Mouse (Mus musculus): ENCODE data around the gene Zscan5b. TPM values are rescaled to one million over a fixed set of nuclear protein-coding genes. Genes with fewer than 3 reads are reported as not detected.

The Zscan5b gene
- not detected in 2 replicates for polyA plus RNA-seq (2015; fragmentation: Nextera tagmentation; extraction: Ambion mirVana)

GRCm38 (mm10) chr7:6221978-6222377, at the start of gene Zscan5b:
TSS of gene Zscan5b (plus strand) at chr7:6222278.

GRCm38 (mm10) chr7:6196790-6197189, 25.3 kb upstream of the Zscan5b start, which contains the start of gene Galp:
TSS of gene Galp (plus strand) at chr7:6197090.

GRCm38 (mm10) chr7:6252410-6252809, 30.3 kb downstream of the Zscan5b start, which contains the start of gene Epp13:
TSS of gene Epp13 (plus strand) at chr7:6252710.

GRCm38 (mm10) chr7:6285842-6286705, 64.0 kb downstream of the Zscan5b start, which contains the start of gene Zfp667:
TSS of gene Zfp667 (plus strand) at chr7:6286579.

Other genes starting within 250 kb of the Zscan5b start
- not detected in 2 replicates for gene Vmn1r65, start 211.3 kb upstream of the Zscan5b start, polyA plus RNA-seq (2015; fragmentation: Nextera tagmentation; extraction: Ambion mirVana)
- not detected in 2 replicates for gene Nlrp4c, start 177.1 kb upstream of the Zscan5b start, polyA plus RNA-seq (2015; fragmentation: Nextera tagmentation; extraction: Ambion mirVana)
- gene Zfp787, start 66.3 kb upstream of the Zscan5b start, polyA plus RNA-seq (2015; fragmentation: Nextera tagmentation; extraction: Ambion mirVana): 26.7 and 27.5 TPM in 2 replicates
- gene Zfp444, start 50.1 kb upstream of the Zscan5b start, polyA plus RNA-seq (2015; fragmentation: Nextera tagmentation; extraction: Ambion mirVana): 17.3 and 19.8 TPM in 2 replicates
- not detected in 2 replicates for gene Galp, start 25.2 kb upstream of the Zscan5b start, polyA plus RNA-seq (2015; fragmentation: Nextera tagmentation; extraction: Ambion mirVana)
- not detected in 2 replicates for gene Epp13, start 30.4 kb downstream of the Zscan5b start, polyA plus RNA-seq (2015; fragmentation: Nextera tagmentation; extraction: Ambion mirVana)
- gene Zfp667, start 64.3 kb downstream of the Zscan5b start, polyA plus RNA-seq (2015; fragmentation: Nextera tagmentation; extraction: Ambion mirVana): 3.9 and 4.1 TPM in 2 replicates
- 1.8 and 2.0 TPM in 2 replicates for gene Zfp583, start 109.0 kb downstream of the Zscan5b start, polyA plus RNA-seq (2015; fragmentation: Nextera tagmentation; extraction: Ambion mirVana)
- gene Gm3854, start 121.5 kb downstream of the Zscan5b start, polyA plus RNA-seq (2015; fragmentation: Nextera tagmentation; extraction: Ambion mirVana): 0.28 and 0.38 TPM in 2 replicates
- gene Zfp78, start 141.0 kb downstream of the Zscan5b start, polyA plus RNA-seq (2015; fragmentation: Nextera tagmentation; extraction: Ambion mirVana): 1.1 and 1.4 TPM in 2 replicates
- gene Zfp28, start 161.0 kb downstream of the Zscan5b start, polyA plus RNA-seq (2015; fragmentation: Nextera tagmentation; extraction: Ambion mirVana): 1.4 and 1.5 TPM in 2 replicates
- gene Smim17, start 176.4 kb downstream of the Zscan5b start, polyA plus RNA-seq (2015; fragmentation: Nextera tagmentation; extraction: Ambion mirVana): 0.21 TPM in 1 of 2 replicates, not detected in the other
- gene Gm20715, start 188.0 kb downstream of the Zscan5b start, polyA plus RNA-seq (2015; fragmentation: Nextera tagmentation; extraction: Ambion mirVana): not detected in 2 replicates
- gene Olfr1344, start 216.4 kb downstream of the Zscan5b start, polyA plus RNA-seq (2015; fragmentation: Nextera tagmentation; extraction: Ambion mirVana): not detected in 2 replicates
- gene Olfr1336, start 233.9 kb downstream of the Zscan5b start, polyA plus RNA-seq (2015; fragmentation: Nextera tagmentation; extraction: Ambion mirVana): not detected in 2 replicates
- gene Olfr1346, start 244.8 kb downstream of the Zscan5b start, polyA plus RNA-seq (2015; fragmentation: Nextera tagmentation; extraction: Ambion mirVana): not detected in 2 replicates